Mouse (Mus musculus) cerebellum, postnatal 10 days (tissue): ENCODE measurements around the gene Mrps23.
"Not testable (repeated sequence)": the region's sequence is repeated elsewhere in the genome, so short reads cannot be mapped to it uniquely, and the experiment has no call there.

Experiments used
- DNase-seq, 2 experiments: peaks; one replicate each; pipeline ENCODE4 v3.0.0; 2021; ENCODE audit warnings: mixed read lengths in 2 of 2

The Mrps23 gene

GRCm38 (mm10) chr11:88180467-88180958 lies 23.7 kb upstream of the Mrps23 start:
- DNase-seq: peak; percentile 68 to 71

- peak in 1 of 2 experiments; percentile 81 for DNase-seq
Observed at GRCm38 (mm10) chr11:88180959-88181619, 23.1 kb upstream of the Mrps23 start.

GRCm38 (mm10) chr11:88184632-88185180 lies 19.5 kb upstream of the Mrps23 start:
- no peak for DNase-seq

- DNase-seq: no peak
Observed at GRCm38 (mm10) chr11:88186078-88186946, 17.9 kb upstream of the Mrps23 start.

- no peak for DNase-seq
Observed at GRCm38 (mm10) chr11:88186947-88187243, 17.3 kb upstream of the Mrps23 start.

GRCm38 (mm10) chr11:88187417-88188133 lies 16.6 kb upstream of the Mrps23 start:
- peak; percentile 91 to 92 for DNase-seq

- no peak for DNase-seq
Observed at GRCm38 (mm10) chr11:88188216-88188615, 16.0 kb upstream of the Mrps23 start.

GRCm38 (mm10) chr11:88188635-88189034 lies 15.6 kb upstream of the Mrps23 start:
- DNase-seq: no peak

GRCm38 (mm10) chr11:88192595-88192994 lies 11.6 kb upstream of the Mrps23 start:
- peak; percentile 33 to 36 for DNase-seq

GRCm38 (mm10) chr11:88193098-88193823 lies 10.9 kb upstream of the Mrps23 start:
- no peak for DNase-seq

- DNase-seq: peak in 1 of 2 experiments; percentile 39
Observed at GRCm38 (mm10) chr11:88193824-88194696, 10.1 kb upstream of the Mrps23 start.

GRCm38 (mm10) chr11:88195699-88196098 lies 8.5 kb upstream of the Mrps23 start:
- DNase-seq: not testable (repeated sequence)

- DNase-seq: peak; percentile 85 to 89
Observed at GRCm38 (mm10) chr11:88197153-88197576, 7.0 kb upstream of the Mrps23 start.

GRCm38 (mm10) chr11:88198223-88198622 lies 6.0 kb upstream of the Mrps23 start:
- DNase-seq: no peak

GRCm38 (mm10) chr11:88201172-88201571 lies 3.0 kb upstream of the Mrps23 start:
- DNase-seq: no peak

GRCm38 (mm10) chr11:88202077-88202476 lies 2.1 kb upstream of the Mrps23 start:
- no peak for DNase-seq

GRCm38 (mm10) chr11:88204593-88205368 lies 593 bp downstream of the Mrps23 start:
- DNase-seq: no peak

GRCm38 (mm10) chr11:88206576-88206975 lies 2.4 kb downstream of the Mrps23 start:
- DNase-seq: not testable (repeated sequence)

GRCm38 (mm10) chr11:88207697-88208096 lies 3.5 kb downstream of the Mrps23 start:
- DNase-seq: no peak

- DNase-seq: no peak
Observed at GRCm38 (mm10) chr11:88211824-88212582, 7.8 kb downstream of the Mrps23 start.
